Mouse (Mus musculus): ENCODE measurements around the gene Ntsr1. TPM values are rescaled to one million over a fixed set of nuclear protein-coding genes. Genes with fewer than 3 reads are reported as not detected.
A peak's percentile ranks its signal among the peaks of the same experiment; 100 is the strongest.

Gene Ntsr1
- polyA plus RNA-seq, 1 experiment from 2014 or later, result 1.9 TPM

- Histone ChIP-seq H3K27me3 (replicated peaks; ENCODE audit: control insufficient read depth, insufficient read depth, low read length) (peaks cover 3% of the 10 kb centered on the region; the same call in 1 of the 2 replicates), H3K4me2 (ENCODE audit: low read depth, low read length) (no peak overlapping the region), H3K4me1 (ENCODE audit: control insufficient read depth, insufficient read depth, low read length) (peaks cover 3% of the 10 kb centered on the region; the same call in 1 of the 2 replicates), H3K36me3 (ENCODE audit: control insufficient read depth, insufficient read depth, low read length) (no peaks in the 10 kb centered on the region), H3K4me3 (ENCODE audit: low read length) (no peak overlapping the region), H3K9ac (ENCODE audit: low read depth, low read length) (no peak overlapping the region), H3K27ac (ENCODE audit: low read length) (no peak overlapping the region), H3K9me3 (ENCODE audit: control insufficient read depth, low read length) (no peaks in the 10 kb centered on the region)
- no peak for ATAC-seq
- WGBS, result 45% methylated on average over 5 of the region's 5 CpGs
These were observed 64.1 kb downstream of the Ntsr1 start for GRCm38 (mm10) chr2:180563841-180564240.

- Histone ChIP-seq H3K4me1 (ENCODE audit: control insufficient read depth, insufficient read depth, low read length) (peaks cover 11% of the 10 kb centered on the region), H3K4me3 (ENCODE audit: low read length) (no peak overlapping the region), H3K9ac (ENCODE audit: low read depth, low read length) (no peak overlapping the region), H3K27ac (ENCODE audit: low read length) (no peak overlapping the region), H3K9me3 (ENCODE audit: control insufficient read depth, low read length) (no peaks in the 10 kb centered on the region), H3K36me3 (ENCODE audit: control insufficient read depth, insufficient read depth, low read length) (no peaks in the 10 kb centered on the region), H3K27me3 (replicated peaks; ENCODE audit: control insufficient read depth, insufficient read depth, low read length) (peaks cover 19% of the 10 kb centered on the region), H3K4me2 (ENCODE audit: low read depth, low read length) (no peak overlapping the region)
- WGBS, result 31% methylated on average over 13 of the region's 13 CpGs
- no peak for ATAC-seq
These were observed 66.6 kb downstream of the Ntsr1 start for GRCm38 (mm10) chr2:180566240-180566913.

- Histone ChIP-seq H3K4me3 (ENCODE audit: low read length) (no peak overlapping the region), H3K4me1 (ENCODE audit: control insufficient read depth, insufficient read depth, low read length) (peaks cover 11% of the 10 kb centered on the region), H3K27ac (ENCODE audit: low read length) (no peak overlapping the region), H3K4me2 (ENCODE audit: low read depth, low read length) (no peak overlapping the region), H3K36me3 (ENCODE audit: control insufficient read depth, insufficient read depth, low read length) (no peaks in the 10 kb centered on the region), H3K9me3 (ENCODE audit: control insufficient read depth, low read length) (no peaks in the 10 kb centered on the region), H3K9ac (ENCODE audit: low read depth, low read length) (no peak overlapping the region), H3K27me3 (replicated peaks; ENCODE audit: control insufficient read depth, insufficient read depth, low read length) (peaks cover 18% of the 10 kb centered on the region)
- peak; percentile 69 for ATAC-seq
- WGBS, result 18% methylated on average over 3 of the region's 3 CpGs
These were observed 69.4 kb downstream of the Ntsr1 start for GRCm38 (mm10) chr2:180569028-180569643.

- H3K27ac ChIP-seq (ENCODE audit: low read length), result no peak overlapping the region
- H3K36me3 ChIP-seq (ENCODE audit: control insufficient read depth, insufficient read depth, low read length), result no peaks in the 10 kb centered on the region
- ATAC-seq, result no peak
- no peaks in the 10 kb centered on the region for H3K9me3 ChIP-seq (ENCODE audit: control insufficient read depth, low read length)
- H3K27me3 ChIP-seq (replicated peaks; ENCODE audit: control insufficient read depth, insufficient read depth, low read length), result peaks cover 17% of the 10 kb centered on the region; the same call in 1 of the 2 replicates
- no peak overlapping the region for H3K4me2 ChIP-seq (ENCODE audit: low read depth, low read length)
- no peaks in the 10 kb centered on the region; the same call in 1 of the 2 replicates for H3K4me1 ChIP-seq (ENCODE audit: control insufficient read depth, insufficient read depth, low read length)
- no peak overlapping the region for H3K9ac ChIP-seq (ENCODE audit: low read depth, low read length)
- WGBS, result 52% methylated on average over 4 of the region's 4 CpGs
- H3K4me3 ChIP-seq (ENCODE audit: low read length), result no peak overlapping the region
These were observed 76.7 kb downstream of the Ntsr1 start for GRCm38 (mm10) chr2:180576482-180576881.

GRCm38 (mm10) chr2:180578686-180579085, 78.9 kb downstream of the Ntsr1 start:
- ATAC-seq, result no peak
- peaks cover 7% of the 10 kb centered on the region for H3K4me1 ChIP-seq (ENCODE audit: control insufficient read depth, insufficient read depth, low read length)
- H3K4me3 ChIP-seq (ENCODE audit: low read length), result no peak overlapping the region
- no peaks in the 10 kb centered on the region for H3K9me3 ChIP-seq (ENCODE audit: control insufficient read depth, low read length)
- H3K4me2 ChIP-seq (ENCODE audit: low read depth, low read length), result no peak overlapping the region
- H3K9ac ChIP-seq (ENCODE audit: low read depth, low read length), result no peak overlapping the region
- no peak overlapping the region for H3K27ac ChIP-seq (ENCODE audit: low read length)
- WGBS, result 7% methylated on average over 3 of the region's 3 CpGs
- peaks cover 17% of the 10 kb centered on the region; the same call in 1 of the 2 replicates for H3K27me3 ChIP-seq (replicated peaks; ENCODE audit: control insufficient read depth, insufficient read depth, low read length)
- no peaks in the 10 kb centered on the region for H3K36me3 ChIP-seq (ENCODE audit: control insufficient read depth, insufficient read depth, low read length)

- Histone ChIP-seq H3K4me2 (ENCODE audit: low read depth, low read length) (no peak within 1 kb of the TSS), H3K36me3 (ENCODE audit: control insufficient read depth, insufficient read depth, low read length) (0 out of 2 replicates have a peak, but pooled peaks cover 8% of the 10 kb centered on the region), H3K27ac (ENCODE audit: low read length) (no peak within 1 kb of the TSS), H3K4me3 (ENCODE audit: low read length) (no peak within 1 kb of the TSS), H3K9ac (ENCODE audit: low read depth, low read length) (no peak within 1 kb of the TSS), H3K27me3 (replicated peaks; ENCODE audit: control insufficient read depth, insufficient read depth, low read length) (peaks cover 13% of the 10 kb centered on the region; the same call in 1 of the 2 replicates), H3K9me3 (ENCODE audit: control insufficient read depth, low read length) (no peaks in the 10 kb centered on the region), H3K4me1 (ENCODE audit: control insufficient read depth, insufficient read depth, low read length) (peaks cover 9% of the 10 kb centered on the region)
- no peak for ATAC-seq
- 65% methylated on average over 3 of the region's 3 CpGs for WGBS
These were observed 81.2 kb downstream of the Ntsr1 start, which contains the start of gene Mrgbp for GRCm38 (mm10) chr2:180581002-180581401. Gene Mrgbp (plus strand): TSS chr2:180581304.

GRCm38 (mm10) chr2:180582481-180583153, 82.8 kb downstream of the Ntsr1 start:
- Histone ChIP-seq H3K9me3 (ENCODE audit: control insufficient read depth, low read length) (no peaks in the 10 kb centered on the region), H3K27me3 (replicated peaks; ENCODE audit: control insufficient read depth, insufficient read depth, low read length) (peaks cover 6% of the 10 kb centered on the region; the same call in 1 of the 2 replicates), H3K4me2 (ENCODE audit: low read depth, low read length) (peak overlapping the region; percentile 86), H3K27ac (ENCODE audit: low read length) (peak overlapping the region; percentile 65), H3K36me3 (ENCODE audit: control insufficient read depth, insufficient read depth, low read length) (0 out of 2 replicates have a peak, but pooled peaks cover 11% of the 10 kb centered on the region), H3K4me3 (ENCODE audit: low read length) (peak overlapping the region; percentile 94), H3K4me1 (ENCODE audit: control insufficient read depth, insufficient read depth, low read length) (peaks cover 9% of the 10 kb centered on the region), H3K9ac (ENCODE audit: low read depth, low read length) (peak overlapping the region; percentile 98)
- under 1% methylated on average over 51 of the region's 57 CpGs for WGBS
- ATAC-seq, result peak; percentile 88

- peak; percentile 11; the same call in 1 of the 2 replicates for ATAC-seq
- Histone ChIP-seq H3K27ac (ENCODE audit: low read length) (no peak overlapping the region), H3K36me3 (ENCODE audit: control insufficient read depth, insufficient read depth, low read length) (0 out of 2 replicates have a peak, but pooled peaks cover 11% of the 10 kb centered on the region), H3K4me2 (ENCODE audit: low read depth, low read length) (peak overlapping the region; percentile 86), H3K27me3 (replicated peaks; ENCODE audit: control insufficient read depth, insufficient read depth, low read length) (peaks cover 6% of the 10 kb centered on the region; the same call in 1 of the 2 replicates), H3K4me3 (ENCODE audit: low read length) (peak overlapping the region; percentile 94), H3K9me3 (ENCODE audit: control insufficient read depth, low read length) (no peaks in the 10 kb centered on the region), H3K9ac (ENCODE audit: low read depth, low read length) (peak overlapping the region; percentile 98), H3K4me1 (ENCODE audit: control insufficient read depth, insufficient read depth, low read length) (peaks cover 9% of the 10 kb centered on the region)
- 29% methylated on average over 6 of the region's 7 CpGs for WGBS
These were observed 83.4 kb downstream of the Ntsr1 start for GRCm38 (mm10) chr2:180583154-180583507.

GRCm38 (mm10) chr2:180588736-180589122, 89.0 kb downstream of the Ntsr1 start:
- Histone ChIP-seq H3K9me3 (ENCODE audit: control insufficient read depth, low read length) (no peaks in the 10 kb centered on the region), H3K4me1 (ENCODE audit: control insufficient read depth, insufficient read depth, low read length) (peaks cover 10% of the 10 kb centered on the region), H3K4me3 (ENCODE audit: low read length) (peak overlapping the region; percentile 93), H3K27ac (ENCODE audit: low read length) (peak overlapping the region; percentile 93; the same call in 1 of the 2 replicates), H3K4me2 (ENCODE audit: low read depth, low read length) (peak overlapping the region; percentile 49), H3K9ac (ENCODE audit: low read depth, low read length) (peak overlapping the region; percentile 93), H3K27me3 (replicated peaks; ENCODE audit: control insufficient read depth, insufficient read depth, low read length) (no peaks in the 10 kb centered on the region), H3K36me3 (ENCODE audit: control insufficient read depth, insufficient read depth, low read length) (peaks cover 11% of the 10 kb centered on the region; the same call in 1 of the 2 replicates)
- ATAC-seq, result peak; percentile 7; the same call in 1 of the 2 replicates
- WGBS, result 45% methylated on average over 6 of the region's 6 CpGs
